Mouse (Mus musculus): ENCODE results near the gene Pias3.
"Not testable (repeated sequence)": the region's sequence is repeated elsewhere in the genome, so short reads cannot be mapped to it uniquely, and the experiment has no call there.

Pias3 gene

GRCm38 (mm10) chr3:96686057-96686456 lies 10.1 kb upstream of the Pias3 start:
- not testable (repeated sequence) for DNase-seq

GRCm38 (mm10) chr3:96688854-96689253 lies 7.3 kb upstream of the Pias3 start:
- no peak for DNase-seq

GRCm38 (mm10) chr3:96690298-96690697 lies 5.9 kb upstream of the Pias3 start:
- no peak for DNase-seq

- DNase-seq = no peak
These were observed 3.7 kb upstream of the Pias3 start for GRCm38 (mm10) chr3:96692506-96692905.

- DNase-seq = no peak
These were observed 2.6 kb upstream of the Pias3 start for GRCm38 (mm10) chr3:96693579-96693978.

- peak; percentile 70 for DNase-seq
These were observed 865 bp downstream of the Pias3 start for GRCm38 (mm10) chr3:96696766-96697732.

GRCm38 (mm10) chr3:96698993-96699690 lies 3.0 kb downstream of the Pias3 start:
- DNase-seq = no peak

- DNase-seq = peak; percentile 36
These were observed 4.2 kb downstream of the Pias3 start for GRCm38 (mm10) chr3:96700376-96700775.

- no peak for DNase-seq
These were observed 4.8 kb downstream of the Pias3 start for GRCm38 (mm10) chr3:96701003-96701402.

GRCm38 (mm10) chr3:96704778-96705177 lies 8.6 kb downstream of the Pias3 start:
- DNase-seq = peak; percentile 45

GRCm38 (mm10) chr3:96706217-96706616 lies 10.0 kb downstream of the Pias3 start:
- DNase-seq = no peak

- DNase-seq = no peak
These were observed 10.8 kb downstream of the Pias3 start for GRCm38 (mm10) chr3:96706984-96707383.

- DNase-seq = peak; percentile 72
These were observed 11.9 kb downstream of the Pias3 start, which contains the start of gene Nudt17 for GRCm38 (mm10) chr3:96707903-96708683. TSS of gene Nudt17 (minus strand) at chr3:96708562.

- DNase-seq = no peak
These were observed 12.5 kb downstream of the Pias3 start for GRCm38 (mm10) chr3:96708684-96709064.

- DNase-seq = no peak
These were observed 18.1 kb downstream of the Pias3 start for GRCm38 (mm10) chr3:96714286-96714685.

GRCm38 (mm10) chr3:96715854-96716253 lies 19.7 kb downstream of the Pias3 start:
- no peak for DNase-seq

GRCm38 (mm10) chr3:96719173-96719572 lies 23.0 kb downstream of the Pias3 start:
- DNase-seq = peak; percentile 24

GRCm38 (mm10) chr3:96727343-96727827 lies 31.2 kb downstream of the Pias3 start, which contains the start of the genes Polr3c and Rnf115:
TSS of gene Polr3c (minus strand) at chr3:96727628.
TSS of gene Rnf115 (plus strand) at chr3:96727664.
- DNase-seq = peak; percentile 89

- no peak for DNase-seq
These were observed 31.8 kb downstream of the Pias3 start for GRCm38 (mm10) chr3:96727828-96728633.

- no peak for DNase-seq
These were observed 32.6 kb downstream of the Pias3 start for GRCm38 (mm10) chr3:96728634-96729402.

- DNase-seq = peak; percentile 16
These were observed 33.2 kb downstream of the Pias3 start for GRCm38 (mm10) chr3:96729403-96729784.

Measured in thymus, postnatal 25 days (tissue).